Mouse (Mus musculus) right cerebral cortex, postnatal 10 days (tissue): ENCODE data around the gene Elf2.
"Not testable (repeated sequence)": the region's sequence is repeated elsewhere in the genome, so short reads cannot be mapped to it uniquely, and the experiment has no call there.

Experiments used
- DNase-seq, 2 experiments: peaks; one replicate each; pipeline ENCODE4 v3.0.0; 2021; ENCODE audit warnings: low spot score in 2 of 2

The Elf2 gene

DNA sequence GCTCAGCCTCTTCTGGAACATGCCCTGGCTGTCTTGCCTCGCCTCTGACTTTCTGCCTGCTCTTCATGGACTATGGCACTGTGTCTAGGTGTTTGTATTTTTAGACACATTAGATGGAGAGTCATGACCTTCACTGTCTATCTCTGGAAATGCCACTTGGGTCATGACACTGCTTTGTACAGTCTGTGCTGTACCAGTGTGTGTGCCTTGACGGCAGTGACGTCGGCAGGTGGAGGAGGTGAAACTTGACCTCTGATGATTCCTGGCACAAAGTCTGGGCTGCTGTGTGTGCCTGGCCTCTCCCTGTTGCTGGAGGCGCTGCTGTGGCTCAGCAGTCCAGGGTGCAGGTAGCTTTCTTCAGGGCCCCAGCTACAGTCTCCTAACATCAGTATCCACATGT, 107.0 kb downstream of the Elf2 start:
- no peak for DNase-seq

DNA sequence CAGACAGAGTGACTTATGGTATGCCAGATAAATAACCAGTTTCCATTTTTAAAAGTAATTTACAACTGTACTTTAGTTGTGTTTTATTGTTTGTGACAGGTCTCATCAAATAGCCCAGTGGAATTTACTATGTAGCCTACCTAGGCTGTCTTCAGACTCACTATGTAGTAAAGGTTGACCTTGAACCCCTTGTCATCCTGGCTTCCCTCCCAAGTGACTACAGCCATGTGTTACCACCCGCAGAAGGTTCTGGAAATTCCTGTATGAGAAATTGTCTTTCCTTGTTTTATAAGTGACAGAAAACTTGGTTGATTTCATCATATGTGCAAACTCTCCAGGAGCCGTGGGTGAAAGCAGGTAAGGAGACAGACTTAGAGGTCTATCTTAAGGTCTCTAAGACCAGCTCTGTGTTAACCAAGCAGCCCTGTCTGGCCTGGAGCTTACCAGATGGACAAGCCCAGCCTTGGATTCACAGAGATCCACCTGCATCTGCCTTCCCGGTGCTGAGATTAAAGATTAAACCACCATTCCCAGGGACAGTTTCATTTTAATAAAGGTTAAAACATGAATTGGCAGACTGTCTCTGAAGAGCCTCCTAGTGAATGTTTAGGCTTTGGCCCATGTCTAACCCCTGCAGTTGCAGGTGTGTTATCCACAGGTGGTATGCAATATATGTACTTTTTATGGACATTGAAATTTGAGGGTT, 108.1 kb downstream of the Elf2 start:
- no peak for DNase-seq

DNA sequence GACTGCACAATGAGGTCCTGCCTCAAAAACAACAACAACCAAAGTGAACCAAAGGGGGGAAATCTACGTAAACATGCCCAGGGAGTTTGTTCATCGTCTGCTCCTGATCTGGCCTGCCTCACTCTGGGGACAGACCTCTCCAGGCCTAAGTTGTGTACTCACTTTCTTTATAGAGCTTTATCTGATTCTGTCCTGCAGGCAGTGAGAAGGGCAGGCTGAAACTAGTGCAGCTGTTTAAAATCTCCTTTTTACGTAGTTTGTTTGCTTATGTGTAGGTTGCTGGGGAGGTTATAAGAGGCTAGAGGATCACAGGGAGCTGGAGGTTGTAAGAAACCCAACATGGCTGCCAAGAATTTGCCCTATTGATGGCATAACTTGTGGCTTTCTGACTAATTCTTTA, 109.0 kb downstream of the Elf2 start:
- no peak for DNase-seq

DNA sequence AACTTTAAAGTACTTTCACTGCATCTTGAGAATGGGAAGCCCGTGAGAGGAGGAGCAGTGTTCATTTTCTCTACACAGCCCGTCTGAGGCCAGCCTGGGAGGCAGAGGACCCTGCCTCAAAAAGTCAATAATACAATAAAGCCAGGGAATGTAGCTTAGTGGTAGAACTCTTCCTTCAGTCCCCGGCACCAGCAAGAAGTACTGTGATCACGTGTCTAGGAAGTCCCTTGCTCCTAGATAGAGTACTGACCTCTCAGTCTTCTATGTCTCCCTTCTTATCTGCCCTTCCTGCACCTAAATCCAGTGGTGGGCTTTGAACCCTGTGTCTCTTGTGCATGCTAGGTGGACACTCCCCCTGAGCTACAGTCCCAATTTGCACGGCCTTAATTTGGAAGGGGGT, 109.6 kb downstream of the Elf2 start:
- no peak for DNase-seq

DNA sequence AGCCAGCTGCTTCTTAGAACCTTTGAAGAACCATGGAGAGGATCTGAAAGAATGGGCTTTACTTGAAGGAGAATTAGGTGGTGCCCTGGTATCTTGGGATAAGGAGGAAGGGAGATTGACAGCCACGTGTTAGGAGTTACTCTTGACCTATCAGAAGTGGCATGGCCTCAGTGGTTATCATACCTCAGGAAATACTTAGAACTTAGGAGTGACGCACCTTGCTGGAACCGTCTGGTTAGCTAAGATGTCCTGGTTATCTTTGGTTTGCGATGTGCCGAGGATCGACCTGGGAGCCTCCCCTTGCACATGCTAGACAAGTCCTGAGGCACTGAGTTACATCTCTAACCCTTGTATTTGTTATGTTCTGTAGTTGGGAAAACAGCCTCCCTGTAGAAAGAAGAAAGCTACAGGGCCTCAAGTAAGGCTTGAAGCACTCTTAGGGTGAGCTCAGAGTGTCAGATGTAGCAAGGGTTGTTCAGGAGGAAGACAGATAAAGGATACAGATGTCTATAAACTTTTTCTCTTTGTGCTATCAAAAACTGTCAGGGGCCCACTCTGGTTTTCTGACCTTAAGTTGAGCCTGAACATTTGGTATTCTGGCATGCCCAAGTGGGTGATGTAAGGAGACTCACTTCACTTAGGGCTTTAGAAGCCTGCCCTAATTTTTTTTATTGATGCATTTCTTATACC, 110.2 kb downstream of the Elf2 start:
- no peak for DNase-seq

DNA sequence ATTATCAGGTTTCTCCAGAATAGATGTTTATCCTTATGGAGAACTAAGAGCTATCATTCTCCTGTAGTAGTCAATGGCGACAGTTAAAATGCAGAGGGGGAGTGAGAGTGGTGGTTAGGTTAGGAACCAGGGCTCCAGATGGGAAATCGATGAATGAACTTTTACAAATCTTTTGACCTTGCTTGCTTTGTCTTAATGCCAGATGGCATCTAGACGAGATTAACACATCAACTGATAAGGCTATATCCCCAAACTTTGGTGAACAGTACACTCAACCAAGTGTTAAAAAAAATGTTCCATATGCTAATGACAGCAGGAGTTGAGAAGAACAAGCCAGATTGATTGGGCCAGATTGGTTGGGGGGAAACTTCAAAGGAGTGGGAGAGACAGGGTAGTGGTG, 111.2 kb downstream of the Elf2 start:
- no peak for DNase-seq

DNA sequence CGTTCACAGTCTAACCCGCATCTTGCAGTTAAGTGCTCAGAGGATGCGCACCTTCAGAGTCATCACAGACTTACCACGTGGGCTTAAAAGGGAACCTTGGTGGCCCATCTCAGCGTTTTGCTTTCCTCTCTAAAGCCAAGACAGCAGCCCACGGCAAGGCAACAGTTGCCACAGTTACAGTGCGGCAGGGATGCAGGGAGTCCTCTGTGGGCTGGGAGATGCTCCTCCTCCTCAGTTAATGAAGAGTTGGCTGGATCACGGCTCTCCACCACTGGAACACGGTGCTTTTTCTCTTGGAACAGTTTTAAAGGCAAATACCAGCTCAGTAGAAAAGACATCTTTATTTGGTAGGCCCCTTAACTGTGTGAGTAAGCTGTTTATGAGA, 111.7 kb downstream of the Elf2 start:
- peak; percentile 68 to 75 for DNase-seq

DNA sequence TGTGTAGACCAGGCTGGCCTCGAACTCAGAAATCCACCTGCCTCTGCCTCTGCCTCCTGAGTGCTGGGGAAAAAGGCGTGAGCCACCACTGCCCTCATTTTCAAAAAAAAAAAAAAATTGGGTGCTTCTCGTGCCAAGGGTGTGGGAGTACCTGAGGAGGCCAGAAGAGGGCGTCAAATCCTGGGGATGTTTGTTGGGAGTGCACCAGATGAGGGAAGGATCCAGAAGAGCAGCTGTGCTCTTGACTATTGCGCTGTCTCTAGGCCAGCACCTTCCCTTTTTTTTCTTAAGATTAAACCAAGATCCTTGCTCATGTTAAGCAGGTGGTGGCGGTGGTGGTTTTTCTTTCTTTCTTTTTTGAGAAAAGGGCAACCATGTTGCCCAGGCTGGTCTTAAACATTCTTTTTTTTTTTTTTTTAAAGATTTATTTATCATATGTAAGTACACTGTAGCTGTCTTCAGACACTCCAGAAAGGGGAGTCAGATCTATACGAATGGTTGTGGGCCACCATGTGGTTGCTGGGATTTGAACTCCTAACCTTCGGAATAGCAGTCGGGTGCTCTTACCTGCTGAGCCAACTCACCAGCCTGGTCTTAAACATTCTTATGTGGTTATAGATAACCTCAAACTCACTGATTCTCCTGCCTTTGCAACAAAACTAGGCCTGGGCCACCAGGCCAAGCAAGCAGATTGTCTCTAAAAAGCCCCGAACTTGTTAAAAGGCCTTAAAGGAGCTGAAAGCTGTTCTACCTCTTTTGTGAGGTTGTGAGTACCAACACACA, 112.2 kb downstream of the Elf2 start:
- peak in 1 of 2 experiments; percentile 55 for DNase-seq

DNA sequence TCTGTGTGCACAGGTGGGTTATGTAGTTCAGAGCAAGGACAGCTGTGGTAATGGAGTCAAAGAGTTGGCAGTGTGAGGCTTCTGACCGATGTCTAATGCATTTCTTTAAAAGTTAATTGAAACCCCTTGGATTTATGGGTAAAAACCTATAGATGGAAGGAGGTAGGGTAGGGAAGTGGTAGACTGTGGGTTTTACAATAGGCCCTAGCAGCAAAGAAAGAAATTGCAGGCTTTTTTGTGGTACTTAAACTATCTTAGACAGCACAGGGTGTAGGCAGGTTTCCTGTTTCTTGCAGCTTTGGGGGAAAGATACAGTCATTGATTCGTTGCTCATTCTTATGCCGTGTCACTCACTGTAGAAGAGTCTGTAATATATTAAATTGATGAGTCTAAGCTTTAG, 113.9 kb downstream of the Elf2 start:
- DNase-seq: no peak

DNA sequence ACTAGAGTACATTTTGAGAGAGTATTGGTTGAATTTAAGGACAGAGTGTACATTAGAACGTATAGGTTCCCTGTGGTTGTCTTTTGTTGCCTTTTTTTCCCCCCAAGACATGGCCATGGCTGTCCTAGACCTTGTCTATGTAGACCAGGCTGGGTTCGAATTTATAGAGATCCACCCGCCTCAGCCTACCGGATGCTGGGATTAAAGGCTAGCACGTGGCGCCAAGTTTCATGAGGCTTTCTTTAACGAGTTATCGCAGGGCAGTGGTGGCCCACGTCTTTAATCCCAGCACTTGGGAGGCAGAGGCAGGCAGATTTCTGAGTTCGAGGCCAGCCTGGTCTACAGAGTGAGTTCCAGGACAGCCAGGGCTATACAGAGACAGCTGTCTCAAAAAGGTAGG, 114.5 kb downstream of the Elf2 start:
- no peak for DNase-seq

DNA sequence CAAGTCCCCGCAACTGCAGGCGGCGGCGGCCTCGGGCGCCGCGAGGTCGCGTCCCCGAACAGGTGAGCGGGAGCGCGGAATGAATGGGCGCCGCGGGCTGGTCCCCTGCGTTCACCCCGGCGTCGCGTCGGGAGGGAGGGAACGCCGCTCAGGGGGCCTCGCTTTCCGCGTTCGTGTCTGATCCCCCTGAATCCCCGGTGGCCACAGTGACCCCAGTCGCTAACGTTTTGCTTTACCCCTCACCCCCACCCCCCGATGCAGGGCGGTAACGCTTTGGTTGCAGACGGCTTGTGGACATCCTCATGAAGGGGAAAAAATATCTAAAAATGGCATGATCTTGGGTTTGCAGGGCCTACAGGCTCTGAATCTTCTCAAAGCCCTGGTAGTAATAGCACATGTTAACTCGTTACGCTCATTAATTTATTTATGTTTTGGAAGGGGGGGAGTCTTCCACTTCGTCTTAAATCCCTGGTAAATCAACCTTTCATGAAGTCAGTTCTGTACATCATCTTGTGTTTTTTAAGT, 115.2 kb downstream of the Elf2 start:
- no peak for DNase-seq

DNA sequence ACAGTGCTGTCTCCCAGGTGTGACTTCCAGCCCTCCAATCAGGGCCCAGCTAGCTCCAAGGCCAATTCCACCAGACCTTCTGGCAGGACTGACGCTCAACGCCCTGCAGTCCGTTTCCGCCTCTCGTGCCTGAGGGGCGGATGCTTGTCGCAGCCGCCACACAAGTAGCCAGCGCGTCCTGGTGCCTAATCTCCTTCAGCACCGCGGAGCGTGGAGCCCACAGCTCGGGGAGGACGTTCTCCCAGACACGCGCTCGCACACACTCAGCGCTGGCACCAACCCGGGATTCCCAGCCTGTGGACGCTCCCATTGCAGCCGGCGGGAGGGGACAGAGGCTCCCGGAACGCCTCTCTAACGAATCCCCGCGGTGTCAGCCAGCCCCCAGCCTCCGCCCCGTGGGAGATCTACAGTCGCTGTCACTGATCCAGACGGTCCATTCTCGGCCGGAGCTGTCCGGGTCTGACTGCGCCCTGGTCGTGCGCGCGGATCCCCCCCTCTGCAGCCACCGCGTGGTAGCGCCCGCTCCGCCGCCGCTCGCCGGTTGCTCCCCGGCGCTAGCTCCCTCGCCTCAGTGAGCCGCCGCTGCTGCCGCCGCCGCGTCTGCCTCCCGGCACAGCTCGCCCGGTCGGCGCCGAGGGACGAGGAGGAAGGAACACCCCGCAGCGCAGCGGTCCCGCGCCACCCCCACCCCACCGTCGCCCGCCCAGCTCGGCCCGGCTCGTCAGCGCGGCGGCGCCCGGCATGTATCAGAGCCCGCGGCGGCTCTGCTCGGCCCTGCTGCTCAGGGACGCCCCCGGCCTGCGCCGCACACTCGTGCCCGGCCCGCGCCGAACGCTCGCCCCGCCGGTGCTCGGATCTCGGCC, 115.9 kb downstream of the Elf2 start, which contains the start of gene Noct:
Gene Noct, plus strand, starts transcription at position 85 of the 863 bp plus-strand sequence.
- DNase-seq: peak; percentile 94

DNA sequence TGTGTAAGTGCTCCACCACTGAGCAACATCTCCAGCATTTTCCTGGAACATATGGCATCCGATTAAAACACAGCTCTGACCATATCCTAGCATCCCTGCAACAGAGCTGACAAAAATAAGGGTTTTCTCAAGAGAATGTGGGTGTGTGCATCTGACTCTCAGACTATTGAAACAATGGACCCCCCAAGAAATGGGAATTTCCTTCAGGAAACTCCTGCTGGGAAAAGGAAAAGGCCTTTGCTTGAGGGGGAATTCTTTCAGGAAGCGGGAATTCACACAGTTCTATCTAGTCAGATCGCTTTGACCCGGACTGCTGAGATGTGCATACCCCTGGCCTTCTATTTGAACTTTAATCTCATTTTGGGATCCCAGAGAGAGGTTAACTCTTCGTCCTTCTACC, 116.9 kb downstream of the Elf2 start:
- no peak for DNase-seq

DNA sequence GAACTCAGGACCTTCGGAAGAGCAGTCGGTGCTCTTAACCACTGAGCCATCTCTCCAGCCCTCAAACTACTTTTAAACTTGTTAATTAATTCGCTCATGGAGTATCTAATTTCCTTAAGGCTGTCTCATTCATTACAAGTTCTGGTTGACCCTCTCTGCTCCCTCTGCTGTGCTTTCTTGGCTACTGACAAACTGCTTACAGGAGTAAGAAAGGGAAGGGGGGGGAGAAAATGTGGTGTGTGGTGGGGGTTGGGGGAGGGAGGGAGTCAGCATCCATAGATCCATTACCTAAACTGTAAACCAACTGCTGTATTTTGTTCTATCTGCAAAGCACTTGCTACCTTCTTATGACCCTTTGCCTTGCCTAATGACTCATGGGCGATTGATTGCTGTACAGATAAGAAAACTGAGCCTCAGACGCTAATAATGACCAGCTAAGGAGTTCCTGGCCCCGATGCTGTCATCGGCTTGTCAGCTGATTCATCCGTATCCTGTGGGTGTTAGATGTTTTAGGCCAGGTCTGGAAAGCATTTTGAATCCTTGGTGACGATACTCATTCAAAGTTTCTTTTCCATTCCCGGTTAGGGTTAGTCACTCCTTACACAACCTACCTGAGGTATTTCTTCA, 117.5 kb downstream of the Elf2 start:
- DNase-seq: no peak

DNA sequence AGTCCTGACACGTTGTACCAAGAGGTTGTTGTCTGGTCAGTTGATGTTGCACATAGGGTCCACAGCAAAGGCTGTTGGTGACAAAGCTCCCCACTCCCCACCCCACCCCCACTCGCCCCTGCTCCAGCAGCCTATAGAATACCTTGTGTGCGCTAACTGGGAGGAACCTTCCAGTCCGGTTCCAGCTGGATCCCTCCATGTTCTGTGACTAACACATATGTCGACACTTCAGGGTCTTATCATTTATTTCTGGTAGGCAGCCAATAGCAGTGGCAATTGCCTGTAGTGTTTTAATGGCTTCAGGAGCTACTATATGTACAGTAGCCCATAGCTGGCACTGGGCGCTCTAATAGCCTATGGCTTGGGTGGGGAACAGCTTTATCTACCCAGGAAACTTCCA, 118.2 kb downstream of the Elf2 start:
- DNase-seq: no peak

DNA sequence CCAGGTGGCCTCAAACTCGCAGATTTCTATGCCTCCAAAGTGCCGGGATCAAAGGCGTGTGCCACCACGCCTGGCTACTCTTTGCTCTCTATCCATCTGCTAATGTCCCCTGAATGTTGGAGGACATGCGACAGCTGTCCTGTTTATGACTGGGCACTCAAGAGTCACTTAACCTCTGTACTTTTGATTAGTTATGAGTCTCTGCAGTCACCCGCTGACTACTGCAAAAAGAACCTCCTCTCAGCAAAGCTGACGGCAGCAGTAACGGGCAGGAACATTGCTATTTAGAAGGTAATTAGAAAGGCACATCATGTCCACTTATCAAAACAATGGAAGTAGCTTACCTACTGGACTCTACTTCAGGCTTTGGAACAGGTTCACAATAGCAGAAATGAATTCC, 118.6 kb downstream of the Elf2 start:
- DNase-seq: no peak

DNA sequence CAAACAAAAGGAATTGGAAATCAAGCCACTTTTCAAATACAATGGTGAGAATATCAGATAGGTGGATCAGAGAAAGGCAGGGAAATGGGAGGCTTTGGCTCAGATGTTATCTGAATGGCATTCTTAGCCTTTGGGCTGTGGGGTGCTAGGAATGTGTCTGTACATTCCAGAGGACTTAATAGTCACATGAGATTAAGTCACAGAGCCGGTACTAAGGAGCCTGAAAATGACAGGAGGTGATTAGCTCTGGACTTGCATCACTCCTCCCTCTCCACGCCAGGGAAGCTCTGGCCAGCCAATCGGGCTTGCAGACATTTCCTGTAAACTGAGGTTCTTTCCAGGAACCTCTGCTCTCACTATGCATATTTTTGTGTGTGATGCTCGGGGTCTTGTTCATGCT, 119.6 kb downstream of the Elf2 start:
- DNase-seq: no peak

DNA sequence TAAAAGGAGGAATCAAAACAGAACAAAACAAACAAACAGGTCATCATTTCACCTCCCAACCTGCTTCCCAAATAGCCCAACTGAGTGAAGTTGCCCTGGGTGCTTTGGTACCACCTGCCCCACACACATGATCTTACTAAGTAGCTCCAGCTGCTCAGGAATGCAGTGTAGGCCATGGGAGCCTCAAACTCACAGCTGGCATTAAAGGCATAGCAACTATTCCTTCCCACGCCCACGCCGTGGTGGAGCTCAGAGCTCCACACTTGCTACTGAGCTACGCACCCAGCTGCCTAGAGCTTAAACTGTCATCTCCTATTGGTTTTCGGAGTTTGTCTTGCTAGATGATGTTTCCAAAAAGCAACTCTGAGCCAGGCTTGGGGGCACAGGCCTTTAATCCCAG, 121.2 kb downstream of the Elf2 start:
- DNase-seq: no peak

DNA sequence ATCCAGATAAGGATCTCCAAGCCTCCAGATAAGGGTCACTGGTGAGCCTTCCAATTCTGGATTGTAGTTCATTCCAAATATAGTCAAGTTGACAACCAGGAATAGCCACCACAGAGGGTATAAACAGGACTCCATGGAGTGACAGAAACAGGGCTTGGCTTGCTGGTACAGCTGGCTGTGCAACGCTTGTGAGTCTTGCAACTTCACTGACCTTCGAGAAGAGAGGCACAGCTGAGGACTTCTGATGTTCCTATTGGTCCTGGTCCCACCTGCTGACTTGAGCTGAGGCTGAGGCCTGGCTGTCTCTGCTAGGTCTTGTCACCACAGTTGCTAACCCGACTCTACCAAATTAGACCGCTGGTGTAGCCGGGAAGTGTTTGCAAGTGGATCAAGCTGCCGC, 122.1 kb downstream of the Elf2 start:
- not testable (repeated sequence) for DNase-seq

DNA sequence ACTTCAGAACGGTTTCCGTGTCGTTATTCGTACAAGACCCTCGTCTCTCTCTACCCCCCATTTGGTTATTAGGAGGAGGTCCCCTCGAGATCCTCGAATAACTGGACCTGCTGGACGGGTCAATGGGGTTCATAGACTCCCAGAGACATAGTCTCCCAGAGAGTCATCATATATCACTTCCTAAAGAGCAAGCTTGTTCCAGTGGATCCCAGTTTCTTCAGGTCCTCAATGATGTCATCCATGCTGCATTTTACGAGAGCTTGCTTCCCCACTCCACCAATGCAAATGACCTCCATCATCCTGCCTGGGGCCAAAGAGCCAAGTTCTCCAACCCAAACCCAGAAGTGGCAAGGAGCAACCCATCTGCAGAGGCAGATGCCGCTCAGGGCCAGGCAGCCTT, 124.1 kb downstream of the Elf2 start:
- not testable (repeated sequence) for DNase-seq

DNA sequence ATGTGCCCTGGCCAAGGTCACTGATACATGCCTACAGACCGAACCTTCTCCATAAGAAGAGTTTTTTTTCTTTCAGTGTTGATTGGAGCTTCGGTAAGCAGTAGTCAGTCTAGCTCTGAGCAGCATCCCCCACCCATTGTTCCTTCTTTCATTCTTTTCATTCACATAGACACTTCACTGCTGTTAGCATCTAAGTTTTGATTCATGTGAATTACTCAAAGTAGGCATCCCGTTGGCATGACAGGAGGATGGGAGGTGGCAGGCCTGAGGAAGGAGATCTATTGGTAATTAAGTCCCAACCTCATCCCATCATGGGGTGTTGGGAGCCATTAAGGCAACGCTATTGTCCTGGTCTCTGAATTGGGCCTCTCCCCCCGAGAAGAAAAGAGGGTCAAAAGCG, 124.8 kb downstream of the Elf2 start:
- DNase-seq: no peak
